Mouse (Mus musculus): ENCODE data around the gene Fahd2a. TPM values are rescaled to one million over a fixed set of nuclear protein-coding genes. Genes with fewer than 3 reads are reported as not detected.

The Fahd2a gene
- total and polyA plus RNA-seq, 2 experiments from 2014 or later = 43.3 to 58.0 TPM

GRCm38 (mm10) chr2:127462314-127462713 lies 17.9 kb upstream of the Fahd2a start:
- Histone ChIP-seq H3K4me2 (ENCODE audit: low read depth, low read length) (no peak overlapping the region), H3K36me3 (replicated peaks; ENCODE audit: control insufficient read depth, insufficient read depth, low read length) (no peaks in the 10 kb centered on the region), H3K4me3 (ENCODE audit: low read depth, low read length) (no peak overlapping the region), H3K9me3 (replicated peaks; ENCODE audit: control insufficient read depth, low read length) (no peaks in the 10 kb centered on the region), H3K27ac (ENCODE audit: low read depth) (no peak overlapping the region), H3K9ac (replicated peaks; ENCODE audit: low read depth, low read length) (no peak overlapping the region), H3K27me3 (ENCODE audit: control insufficient read depth, insufficient read depth, low read length) (no peaks in the 10 kb centered on the region), H3K4me1 (ENCODE audit: control insufficient read depth, insufficient read depth) (peaks cover 10% of the 10 kb centered on the region)
- ATAC-seq (ENCODE audit: insufficient read depth, low read depth) (peak; percentile 83), DNase-seq (ENCODE audit: low spot score) (peak; percentile 75)
- peak; percentile 98 for TF ChIP-seq CTCF (IDR thresholded peaks at IDR 0.05; ENCODE audit: low read depth)
- no peak for TF ChIP-seq EP300 (IDR thresholded peaks at IDR 0.05; ENCODE audit: low read depth)
- 5% methylated on average over 8 of the region's 8 CpGs for WGBS

- no peak overlapping the region for H3K9ac ChIP-seq (replicated peaks; ENCODE audit: low read depth, low read length)
- H3K27me3 ChIP-seq (ENCODE audit: control insufficient read depth, insufficient read depth, low read length) = no peaks in the 10 kb centered on the region
- no peaks in the 10 kb centered on the region for H3K36me3 ChIP-seq (replicated peaks; ENCODE audit: control insufficient read depth, insufficient read depth, low read length)
- no peak for TF ChIP-seq CTCF (IDR thresholded peaks at IDR 0.05; ENCODE audit: low read depth)
- TF ChIP-seq EP300 (IDR thresholded peaks at IDR 0.05; ENCODE audit: low read depth) = no peak
- no peak overlapping the region for H3K27ac ChIP-seq (ENCODE audit: low read depth)
- no peak for DNase-seq (ENCODE audit: low spot score)
- no peak overlapping the region for H3K4me3 ChIP-seq (ENCODE audit: low read depth, low read length)
- H3K4me1 ChIP-seq (ENCODE audit: control insufficient read depth, insufficient read depth) = peaks cover 10% of the 10 kb centered on the region
- H3K9me3 ChIP-seq (replicated peaks; ENCODE audit: control insufficient read depth, low read length) = no peaks in the 10 kb centered on the region
- H3K4me2 ChIP-seq (ENCODE audit: low read depth, low read length) = no peak overlapping the region
- ATAC-seq (ENCODE audit: insufficient read depth, low read depth) = no peak
- 33% methylated on average over 9 of the region's 9 CpGs for WGBS
Observed at GRCm38 (mm10) chr2:127461351-127461750, 17.0 kb upstream of the Fahd2a start.

GRCm38 (mm10) chr2:127459341-127459740 lies 15.0 kb upstream of the Fahd2a start:
- TF ChIP-seq EP300 (IDR thresholded peaks at IDR 0.05; ENCODE audit: low read depth) (no peak), CTCF (IDR thresholded peaks at IDR 0.05; ENCODE audit: low read depth) (no peak)
- no peak overlapping the region for H3K4me2 ChIP-seq (ENCODE audit: low read depth, low read length)
- WGBS = 80% methylated on average over 2 of the region's 2 CpGs
- DNase-seq (ENCODE audit: low spot score) = no peak
- peaks cover 5% of the 10 kb centered on the region for H3K4me1 ChIP-seq (ENCODE audit: control insufficient read depth, insufficient read depth)
- H3K27me3 ChIP-seq (ENCODE audit: control insufficient read depth, insufficient read depth, low read length) = no peaks in the 10 kb centered on the region
- H3K27ac ChIP-seq (ENCODE audit: low read depth) = no peak overlapping the region
- no peak for ATAC-seq (ENCODE audit: insufficient read depth, low read depth)
- H3K9ac ChIP-seq (replicated peaks; ENCODE audit: low read depth, low read length) = no peak overlapping the region
- H3K9me3 ChIP-seq (replicated peaks; ENCODE audit: control insufficient read depth, low read length) = no peaks in the 10 kb centered on the region
- no peaks in the 10 kb centered on the region for H3K36me3 ChIP-seq (replicated peaks; ENCODE audit: control insufficient read depth, insufficient read depth, low read length)
- no peak overlapping the region for H3K4me3 ChIP-seq (ENCODE audit: low read depth, low read length)

DNA sequence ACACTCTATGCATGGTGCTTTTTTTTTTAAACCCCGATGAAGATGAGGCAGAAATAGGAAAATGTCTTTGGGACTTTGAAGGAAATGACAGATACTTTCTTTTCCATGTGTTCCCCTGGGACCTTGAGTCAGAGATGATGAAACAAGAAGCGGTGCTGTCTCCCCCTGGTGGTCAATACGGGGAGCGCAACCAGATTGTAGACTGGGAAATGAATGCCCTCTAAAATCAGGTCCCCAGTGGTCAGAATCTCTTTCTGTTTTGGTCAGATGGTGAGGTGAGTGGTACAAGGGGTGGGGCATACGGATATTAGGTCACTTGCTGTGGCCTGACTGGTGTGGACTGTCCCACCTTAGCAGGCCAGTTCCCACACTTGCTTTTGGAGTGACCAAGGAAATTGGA lies 9.4 kb upstream of the Fahd2a start:
- Histone ChIP-seq H3K4me3 (ENCODE audit: low read depth, low read length) (no peak overlapping the region), H3K27ac (ENCODE audit: low read depth) (no peak overlapping the region), H3K4me2 (ENCODE audit: low read depth, low read length) (no peak overlapping the region), H3K4me1 (ENCODE audit: control insufficient read depth, insufficient read depth) (0 out of 2 replicates have a peak, but pooled peaks cover 5% of the 10 kb centered on the region), H3K9me3 (replicated peaks; ENCODE audit: control insufficient read depth, low read length) (no peaks in the 10 kb centered on the region), H3K9ac (replicated peaks; ENCODE audit: low read depth, low read length) (no peak overlapping the region), H3K27me3 (ENCODE audit: control insufficient read depth, insufficient read depth, low read length) (no peaks in the 10 kb centered on the region), H3K36me3 (replicated peaks; ENCODE audit: control insufficient read depth, insufficient read depth, low read length) (no peaks in the 10 kb centered on the region)
- DNase-seq (ENCODE audit: low spot score) = peak; percentile 54
- WGBS = 2% methylated on average over 5 of the region's 5 CpGs
- ATAC-seq (ENCODE audit: insufficient read depth, low read depth) = no peak
- TF ChIP-seq CTCF (IDR thresholded peaks at IDR 0.05; ENCODE audit: low read depth) (peak; percentile 90), EP300 (IDR thresholded peaks at IDR 0.05; ENCODE audit: low read depth) (no peak)

GRCm38 (mm10) chr2:127453141-127453540 lies 8.8 kb upstream of the Fahd2a start:
- Histone ChIP-seq H3K9ac (replicated peaks; ENCODE audit: low read depth, low read length) (no peak overlapping the region), H3K4me1 (ENCODE audit: control insufficient read depth, insufficient read depth) (0 out of 2 replicates have a peak, but pooled peaks cover 5% of the 10 kb centered on the region), H3K4me3 (ENCODE audit: low read depth, low read length) (no peak overlapping the region), H3K27ac (ENCODE audit: low read depth) (no peak overlapping the region), H3K36me3 (replicated peaks; ENCODE audit: control insufficient read depth, insufficient read depth, low read length) (no peaks in the 10 kb centered on the region), H3K9me3 (replicated peaks; ENCODE audit: control insufficient read depth, low read length) (no peaks in the 10 kb centered on the region), H3K4me2 (ENCODE audit: low read depth, low read length) (no peak overlapping the region), H3K27me3 (ENCODE audit: control insufficient read depth, insufficient read depth, low read length) (no peaks in the 10 kb centered on the region)
- no peak for DNase-seq (ENCODE audit: low spot score)
- WGBS = 74% methylated on average over 9 of the region's 9 CpGs
- ATAC-seq (ENCODE audit: insufficient read depth, low read depth) = no peak
- TF ChIP-seq EP300 (IDR thresholded peaks at IDR 0.05; ENCODE audit: low read depth) (no peak), CTCF (IDR thresholded peaks at IDR 0.05; ENCODE audit: low read depth) (no peak)

GRCm38 (mm10) chr2:127451748-127452147 lies 7.4 kb upstream of the Fahd2a start:
- DNase-seq (ENCODE audit: low spot score) (no peak), ATAC-seq (ENCODE audit: insufficient read depth, low read depth) (no peak)
- H3K9me3 ChIP-seq (replicated peaks; ENCODE audit: control insufficient read depth, low read length) = no peaks in the 10 kb centered on the region
- no peak for TF ChIP-seq CTCF (IDR thresholded peaks at IDR 0.05; ENCODE audit: low read depth)
- no peak for TF ChIP-seq EP300 (IDR thresholded peaks at IDR 0.05; ENCODE audit: low read depth)
- no peak overlapping the region for H3K4me2 ChIP-seq (ENCODE audit: low read depth, low read length)
- 0 out of 2 replicates have a peak, but pooled peaks cover 5% of the 10 kb centered on the region for H3K4me1 ChIP-seq (ENCODE audit: control insufficient read depth, insufficient read depth)
- no peak overlapping the region for H3K9ac ChIP-seq (replicated peaks; ENCODE audit: low read depth, low read length)
- WGBS = 5% methylated on average over 6 of the region's 6 CpGs
- no peaks in the 10 kb centered on the region for H3K27me3 ChIP-seq (ENCODE audit: control insufficient read depth, insufficient read depth, low read length)
- no peaks in the 10 kb centered on the region for H3K36me3 ChIP-seq (replicated peaks; ENCODE audit: control insufficient read depth, insufficient read depth, low read length)
- H3K27ac ChIP-seq (ENCODE audit: low read depth) = no peak overlapping the region
- H3K4me3 ChIP-seq (ENCODE audit: low read depth, low read length) = no peak overlapping the region

All from heart, postnatal 0 days (tissue).